Mouse (Mus musculus): ENCODE measurements around the gene Phactr1.

- TF ChIP-seq POLR2A (IDR thresholded peaks at IDR 0.05; ENCODE audit: extremely low read depth, insufficient read depth, low read length) (no peak), CTCF (IDR thresholded peaks at IDR 0.05; ENCODE audit: low read depth, low read length) (no peak)
Observed at GRCm38 (mm10) chr13:42906990-42907389, 226.6 kb downstream of the Phactr1 start.
